Mouse (Mus musculus): ENCODE measurements around the gene Nme3.

Gene Nme3

GRCm38 (mm10) chr17:24881738-24882440 is 14.4 kb upstream of the Nme3 start:
- no peak for DNase-seq (ENCODE audit: low spot score in 2 of 2)

GRCm38 (mm10) chr17:24884391-24884790 is 11.9 kb upstream of the Nme3 start:
- DNase-seq (ENCODE audit: low spot score in 2 of 2): no peak

- DNase-seq (ENCODE audit: low spot score in 2 of 2): no peak
Observed at GRCm38 (mm10) chr17:24885356-24886133, 10.8 kb upstream of the Nme3 start.

- peak; percentile 99 to 100 for DNase-seq (ENCODE audit: low spot score in 2 of 2)
Observed at GRCm38 (mm10) chr17:24886134-24886931, 10.0 kb upstream of the Nme3 start, which contains the start of the genes Nubp2 and Spsb3. Gene Nubp2 (minus strand): TSS chr17:24886349. Gene Spsb3 (plus strand): TSS chr17:24886643.

- DNase-seq (ENCODE audit: low spot score in 2 of 2): no peak
Observed at GRCm38 (mm10) chr17:24886932-24887271, 9.4 kb upstream of the Nme3 start.

DNA sequence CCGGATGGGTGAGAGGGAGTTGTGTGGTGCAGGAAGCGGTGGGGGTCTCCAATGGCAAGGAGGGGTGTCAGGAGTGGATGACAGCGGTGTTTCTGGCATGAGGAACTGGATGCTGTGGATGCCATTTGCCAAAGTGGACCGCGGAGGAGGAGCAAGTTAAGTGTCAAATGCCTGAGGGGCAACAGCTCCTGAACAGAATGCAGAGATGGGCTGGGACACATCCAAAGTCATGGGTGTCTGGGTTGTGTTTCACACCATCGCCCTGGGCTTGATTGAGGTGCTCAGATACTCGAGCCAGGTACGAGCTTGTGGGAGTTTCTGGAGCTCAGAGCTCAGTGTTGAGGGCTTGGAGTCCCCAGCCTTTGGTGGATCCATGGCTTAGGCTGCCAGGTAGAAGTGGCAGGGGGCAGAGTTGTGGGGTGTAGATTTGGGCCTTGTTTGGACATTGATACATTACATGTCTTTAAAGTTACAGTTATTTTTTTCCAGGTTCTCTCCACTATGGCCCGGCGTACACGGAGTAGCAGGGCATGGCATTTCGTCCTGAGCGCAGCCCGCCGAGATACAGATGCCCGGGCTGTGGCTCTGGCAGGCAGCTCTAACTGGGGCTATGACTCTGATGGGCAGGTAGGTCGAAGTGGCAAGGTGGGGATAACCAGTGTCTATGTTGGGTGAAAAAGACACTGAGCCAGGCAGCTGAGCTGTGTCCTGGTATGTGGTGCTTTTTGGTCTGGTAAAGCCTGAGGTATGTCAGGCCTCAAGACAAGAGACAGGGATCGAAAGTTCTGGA is 8.8 kb upstream of the Nme3 start:
- no peak for DNase-seq (ENCODE audit: low spot score in 2 of 2)

GRCm38 (mm10) chr17:24888862-24889261 is 7.4 kb upstream of the Nme3 start:
- no peak for DNase-seq (ENCODE audit: low spot score in 2 of 2)

DNA sequence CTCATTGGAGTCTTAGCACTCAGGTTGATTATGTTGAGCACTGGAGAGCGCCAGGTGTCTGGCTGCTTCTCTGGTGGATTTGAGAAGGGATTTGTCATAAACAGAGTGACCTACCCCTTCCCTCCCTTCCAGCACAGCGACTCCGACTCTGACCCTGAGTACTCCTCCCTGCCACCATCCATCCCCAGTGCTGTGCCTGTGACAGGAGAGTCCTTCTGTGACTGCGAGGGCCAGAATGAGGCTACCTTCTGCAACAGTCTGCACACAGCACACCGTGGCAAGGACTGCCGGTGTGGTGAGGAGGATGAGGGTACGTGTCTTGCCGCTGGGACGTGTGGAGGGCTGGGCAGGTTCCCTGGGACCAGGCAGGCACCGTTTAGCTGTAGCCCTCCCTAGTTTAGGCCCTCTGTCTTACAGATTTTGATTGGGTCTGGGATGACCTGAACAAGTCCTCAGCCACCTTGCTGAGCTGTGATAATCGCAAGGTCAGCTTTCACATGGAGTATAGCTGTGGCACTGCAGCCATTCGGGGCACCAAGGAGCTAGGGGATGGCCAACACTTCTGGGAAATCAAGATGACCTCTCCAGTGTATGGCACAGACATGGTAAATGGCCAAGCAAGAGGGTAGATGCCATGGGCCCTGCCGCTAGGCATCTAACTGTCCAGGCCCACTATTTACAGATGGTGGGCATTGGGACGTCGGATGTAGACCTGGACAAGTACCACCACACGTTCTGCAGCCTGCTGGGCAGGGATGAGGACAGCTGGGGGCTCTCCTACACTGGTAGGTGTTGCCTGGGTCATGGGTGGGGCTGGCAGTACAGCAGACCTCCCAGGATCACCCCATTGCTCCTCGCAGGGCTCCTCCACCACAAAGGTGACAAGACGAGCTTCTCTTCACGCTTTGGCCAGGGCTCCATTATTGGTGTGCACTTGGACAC is 5.9 kb upstream of the Nme3 start:
- no peak for DNase-seq (ENCODE audit: low spot score in 2 of 2)

DNA sequence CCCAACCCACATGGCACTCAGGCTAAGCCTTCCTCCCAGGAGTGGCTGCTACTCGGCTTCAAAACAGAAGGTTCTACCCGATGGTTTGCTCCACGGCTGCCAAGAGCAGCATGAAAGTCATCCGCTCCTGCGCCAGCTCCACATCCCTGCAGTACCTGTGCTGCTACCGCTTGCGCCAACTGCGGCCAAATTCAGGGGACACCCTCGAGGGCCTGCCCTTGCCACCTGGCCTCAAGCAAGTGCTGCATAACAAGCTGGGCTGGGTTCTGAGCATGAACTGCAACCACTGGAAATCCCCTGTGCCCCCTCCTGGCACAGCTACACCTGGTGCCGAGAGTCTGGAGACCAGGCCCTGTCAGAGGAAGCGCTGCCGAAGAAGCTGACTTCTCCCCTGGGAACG is 5.0 kb upstream of the Nme3 start:
- no peak for DNase-seq (ENCODE audit: low spot score in 2 of 2)

GRCm38 (mm10) chr17:24892785-24893184 is 3.5 kb upstream of the Nme3 start:
- DNase-seq (ENCODE audit: low spot score in 2 of 2): no peak

DNA sequence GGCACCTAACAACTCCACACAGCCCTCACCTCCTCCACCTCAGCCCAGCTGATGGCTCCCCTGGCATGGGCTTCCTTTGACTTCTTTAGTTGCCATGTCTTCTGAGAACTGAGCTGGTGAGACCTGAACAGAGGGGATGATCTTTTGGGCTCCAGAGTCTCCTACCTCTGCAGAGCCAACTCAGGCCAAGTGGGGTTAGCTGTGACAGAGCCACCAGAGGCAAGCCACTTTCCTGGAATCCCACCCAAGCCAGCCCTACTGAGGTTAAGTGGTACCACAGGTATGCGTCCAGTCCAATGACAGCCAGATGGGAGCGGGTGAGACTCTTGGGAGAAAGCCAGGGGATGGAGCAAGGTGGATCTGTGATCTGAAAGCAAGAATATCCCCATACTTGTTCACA is 3.0 kb upstream of the Nme3 start:
- DNase-seq (ENCODE audit: low spot score in 2 of 2): no peak

DNA sequence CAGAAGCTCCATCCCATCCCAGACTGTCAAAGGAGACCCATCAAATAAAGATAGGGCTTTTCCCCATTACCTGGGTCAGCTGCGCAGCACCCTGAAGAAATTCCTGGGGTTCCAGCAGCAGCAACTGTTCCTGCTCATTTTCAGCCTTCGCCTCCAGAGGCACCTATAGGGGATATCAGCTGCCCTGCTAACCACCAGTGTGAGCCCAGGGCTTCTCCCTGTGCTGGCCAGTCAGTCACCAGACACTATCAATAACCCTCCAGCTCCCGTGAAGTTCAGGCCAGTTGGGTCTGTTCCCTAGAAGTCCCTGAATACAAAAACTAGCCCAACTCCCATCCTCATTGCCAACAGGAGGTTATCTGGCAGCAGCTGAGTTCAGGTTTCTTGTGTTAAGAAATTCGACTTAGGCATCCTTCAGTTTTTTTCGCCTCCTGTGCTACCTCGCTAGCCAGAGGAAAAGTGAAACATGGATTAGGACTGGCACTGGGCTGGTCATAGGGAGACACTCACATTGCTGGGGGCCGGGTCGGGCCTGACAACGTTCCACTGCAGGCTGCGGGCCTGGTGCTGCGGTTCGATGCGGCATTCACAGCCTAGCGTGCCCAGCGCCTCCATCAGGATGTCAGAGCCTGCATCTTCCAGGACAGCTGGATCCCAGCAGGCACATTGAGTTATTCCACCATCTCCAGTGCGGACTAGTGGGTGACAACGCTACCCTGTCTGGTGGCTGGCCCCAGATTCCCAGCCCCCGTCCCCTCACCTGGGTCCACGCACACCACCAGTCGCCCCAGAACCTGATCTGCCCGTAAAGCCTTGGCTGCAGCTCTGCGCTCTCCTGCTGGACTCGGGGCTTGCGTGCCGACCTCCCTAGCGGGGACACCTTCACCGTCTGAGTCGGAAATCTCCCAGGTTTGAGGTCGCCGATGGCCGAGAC is 2.0 kb upstream of the Nme3 start:
- DNase-seq (ENCODE audit: low spot score in 2 of 2): no peak

- DNase-seq (ENCODE audit: low spot score in 2 of 2): peak; percentile 71 to 83
Observed at GRCm38 (mm10) chr17:24894995-24895547, 1.2 kb upstream of the Nme3 start, which contains the start of the genes Eme2 and Mrps34. Gene Eme2 (minus strand): TSS chr17:24895087. Gene Mrps34 (plus strand): TSS chr17:24895116.

DNA sequence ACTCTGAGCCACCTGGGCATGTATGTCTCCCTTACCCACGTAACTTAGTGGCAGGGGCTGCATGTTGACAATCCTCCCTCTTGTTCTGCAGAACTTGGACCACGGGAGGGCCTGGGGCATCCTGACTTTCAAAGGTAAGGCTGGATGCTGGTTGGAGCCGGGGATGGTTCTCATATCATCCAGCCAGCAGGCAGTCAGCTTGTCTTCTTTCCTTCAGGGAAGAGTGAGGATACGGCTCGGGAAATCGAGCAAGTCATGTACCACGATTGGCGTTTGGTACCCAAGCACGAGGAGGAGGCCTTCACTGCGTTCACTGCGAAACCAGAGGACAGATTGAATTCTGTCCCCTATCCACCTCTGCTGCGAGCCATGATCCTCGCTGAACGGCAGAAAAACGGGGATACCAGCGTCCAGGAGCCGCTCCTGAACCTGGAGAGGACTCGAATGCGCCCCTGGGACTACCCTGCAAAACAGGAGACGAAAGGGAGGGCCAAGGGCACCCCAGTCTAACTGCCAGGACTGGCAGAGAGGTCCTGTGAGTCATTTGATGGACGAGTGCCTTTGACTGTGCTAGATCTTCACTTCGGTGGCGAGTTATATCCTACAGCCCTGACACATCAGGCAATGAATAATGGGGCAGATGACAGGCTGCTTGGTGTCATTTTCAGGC is 594 bp upstream of the Nme3 start:
- no peak for DNase-seq (ENCODE audit: low spot score in 2 of 2)

DNA sequence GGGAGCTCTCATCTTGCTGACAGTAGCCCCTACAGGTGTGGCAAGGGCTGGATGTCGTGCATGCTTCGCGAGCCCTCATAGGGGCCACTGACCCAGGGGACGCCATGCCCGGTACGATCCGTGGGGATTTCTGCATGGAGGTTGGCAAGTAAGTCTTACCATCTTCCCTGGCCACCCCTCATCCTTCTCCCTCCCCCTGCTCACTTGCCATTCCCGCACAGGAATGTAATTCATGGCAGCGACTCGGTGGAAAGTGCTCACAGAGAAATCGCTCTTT is 631 bp downstream of the Nme3 start:
- no peak for DNase-seq (ENCODE audit: low spot score in 2 of 2)

DNA sequence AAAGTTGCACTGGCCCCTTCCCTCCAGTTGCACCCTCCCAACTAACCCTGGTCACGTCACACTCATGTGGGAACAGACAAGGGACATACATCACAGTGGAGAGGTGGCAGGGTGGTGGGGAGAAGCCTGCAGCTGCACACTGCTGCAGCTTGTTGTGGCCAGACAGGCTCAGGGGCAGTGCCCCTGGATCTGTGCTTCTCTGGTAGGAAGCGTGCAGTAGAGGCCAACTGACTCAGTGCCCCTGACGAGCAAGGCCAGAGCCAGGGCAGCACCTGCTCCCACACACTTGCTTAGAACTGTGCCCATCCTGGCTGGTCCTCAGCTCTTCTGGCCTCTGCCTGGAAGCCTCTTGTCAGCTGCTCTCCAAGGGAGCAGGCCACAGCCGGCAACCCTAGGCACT is 1.3 kb downstream of the Nme3 start:
- no peak for DNase-seq (ENCODE audit: low spot score in 2 of 2)

DNA sequence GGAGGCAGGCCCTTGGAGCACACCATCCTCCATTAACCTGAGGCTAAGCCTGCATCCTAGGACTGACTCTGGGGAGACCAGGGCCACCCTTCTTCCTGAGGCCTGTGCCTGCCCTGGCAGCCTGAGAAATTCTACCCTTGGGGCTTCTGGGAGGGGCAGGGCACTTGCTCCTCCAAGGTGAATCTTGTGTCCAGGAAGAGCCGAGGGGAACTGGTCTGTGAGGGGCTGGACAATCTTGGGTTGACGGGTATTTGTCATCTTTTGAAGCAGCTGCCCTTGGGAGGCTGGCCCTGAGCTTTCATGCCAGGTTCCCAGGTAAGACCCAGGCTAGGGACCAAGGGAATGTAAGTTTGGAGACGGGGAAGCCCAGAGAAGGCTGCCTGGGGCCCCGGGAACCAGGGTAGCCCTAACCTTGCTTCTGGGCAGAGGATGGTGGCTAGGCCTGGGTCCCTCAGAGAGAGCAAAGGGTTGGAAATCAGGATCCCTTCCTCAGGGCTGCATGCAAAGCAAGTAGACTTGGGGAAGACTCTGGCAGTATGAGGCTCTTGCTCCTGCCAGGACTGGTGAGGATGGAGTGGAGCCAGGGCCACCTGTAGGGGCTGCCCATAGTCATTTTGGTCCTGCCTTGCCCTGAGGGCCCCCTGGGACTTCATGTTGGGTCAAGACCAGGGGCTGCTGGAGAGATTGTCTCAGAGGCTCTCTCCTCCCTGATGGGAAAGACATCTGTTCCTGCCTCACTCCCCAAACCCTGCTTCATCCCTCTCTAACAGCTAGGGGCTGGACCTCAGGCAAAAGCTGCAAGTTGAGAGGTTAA is 1.9 kb downstream of the Nme3 start:
- DNase-seq (ENCODE audit: low spot score in 2 of 2): no peak

- DNase-seq (ENCODE audit: low spot score in 2 of 2): peak; percentile 70 to 71
Observed at GRCm38 (mm10) chr17:24899153-24899552, 2.9 kb downstream of the Nme3 start.

All from heart, adult 9 months (tissue).